Mouse (Mus musculus): ENCODE measurements around the gene Nfatc2. TPM values are rescaled to one million over a fixed set of nuclear protein-coding genes. Genes with fewer than 3 reads are reported as not detected.

Nfatc2 gene
- total RNA-seq (2014; fragmentation: Nextera tagmentation) (1.7 and 2.2 TPM in 2 replicates), total RNA-seq (2017) (0.17 and 0.46 TPM in 2 replicates)

DNA sequence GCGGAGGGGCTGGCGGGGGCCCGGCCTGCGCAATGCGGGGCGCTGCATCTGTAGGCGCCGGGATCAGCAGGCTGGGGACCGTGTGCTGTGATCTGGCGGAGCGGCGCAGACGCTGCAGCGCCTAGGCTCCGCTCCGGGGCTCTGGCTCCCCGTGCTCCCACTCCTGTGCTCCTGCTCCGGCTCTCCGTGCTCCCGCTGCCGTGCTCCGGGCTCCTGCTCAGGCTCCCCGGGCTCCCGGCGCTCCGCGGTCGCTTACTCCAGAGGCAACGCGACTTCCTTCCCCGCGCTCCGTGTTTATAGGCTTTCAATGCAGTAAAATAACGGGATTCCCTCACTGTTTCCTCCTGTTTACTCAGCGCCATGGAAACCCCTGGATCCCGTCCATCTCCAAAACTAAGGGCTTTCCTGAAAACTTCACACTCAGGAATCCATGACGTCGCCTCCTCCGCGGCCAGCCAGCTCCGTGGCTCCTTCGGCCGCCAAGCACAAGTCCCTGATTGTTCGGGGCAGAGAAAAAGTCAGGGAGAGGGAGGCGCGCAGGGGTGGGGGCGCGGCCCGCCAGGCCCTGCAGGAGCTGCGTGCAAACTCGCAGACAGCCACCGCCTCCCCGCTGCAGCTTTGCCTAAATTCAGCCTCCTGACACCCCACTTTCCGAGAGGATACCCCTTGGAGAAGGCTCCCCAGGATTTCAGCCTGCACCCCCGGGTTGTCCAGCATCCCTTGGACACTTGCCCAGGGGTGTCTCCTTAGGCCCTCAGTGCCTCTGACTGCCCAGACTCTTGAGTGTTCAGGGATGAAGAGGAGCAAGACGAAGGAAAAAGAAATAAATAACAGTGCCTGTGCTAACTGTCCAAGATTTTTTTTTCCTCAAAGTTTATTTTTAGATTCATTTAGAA is at the start of gene Nfatc2:
Nfatc2 (minus strand) TSS at position 167 of the 896 bp plus-strand sequence.
- ATAC-seq (replicated peaks; ENCODE audit: poor library complexity, severe bottlenecking): peak; percentile 19

DNA sequence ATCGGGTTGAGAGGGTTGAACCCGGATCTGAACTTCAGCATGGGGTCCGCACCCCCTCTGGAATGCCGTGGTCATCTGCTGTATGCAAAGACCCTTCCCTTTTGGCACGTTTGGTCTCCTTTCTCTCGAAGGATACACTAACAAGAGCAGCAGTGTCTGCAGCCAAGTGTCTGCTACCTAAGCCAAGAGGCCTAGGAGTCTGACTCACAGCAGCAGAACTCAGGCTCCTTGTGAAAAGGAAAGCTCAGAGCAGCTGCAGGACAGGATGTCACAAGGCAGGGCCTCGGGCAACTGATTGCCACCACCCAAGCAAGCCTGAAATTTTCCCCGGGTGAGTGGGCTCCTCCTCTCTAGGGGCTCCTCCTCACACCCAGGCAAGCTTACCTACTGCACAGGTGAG is 46.7 kb upstream of the Nfatc2 start:
- no peak for ATAC-seq (replicated peaks; ENCODE audit: poor library complexity, severe bottlenecking)

DNA sequence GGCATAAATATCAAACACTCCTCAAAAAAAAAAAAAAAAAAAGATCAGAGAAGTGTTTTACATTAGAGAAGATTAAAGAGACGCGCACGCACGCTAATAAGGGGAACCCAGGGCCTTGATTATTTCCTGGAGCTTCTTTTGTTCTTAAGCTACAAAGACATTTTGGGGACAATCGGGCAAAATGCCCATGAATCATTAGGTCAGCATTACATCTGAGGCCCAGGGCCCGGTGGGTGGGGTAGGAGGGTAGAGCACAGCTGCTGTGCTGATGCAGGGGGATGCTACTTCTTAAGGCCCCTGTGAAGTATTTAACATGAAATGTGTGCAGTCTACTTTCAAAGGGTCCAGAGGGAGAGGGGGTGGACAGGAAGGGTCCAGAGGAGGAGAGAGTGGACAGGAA is 43.4 kb upstream of the Nfatc2 start:
- no peak for ATAC-seq (replicated peaks; ENCODE audit: poor library complexity, severe bottlenecking)

DNA sequence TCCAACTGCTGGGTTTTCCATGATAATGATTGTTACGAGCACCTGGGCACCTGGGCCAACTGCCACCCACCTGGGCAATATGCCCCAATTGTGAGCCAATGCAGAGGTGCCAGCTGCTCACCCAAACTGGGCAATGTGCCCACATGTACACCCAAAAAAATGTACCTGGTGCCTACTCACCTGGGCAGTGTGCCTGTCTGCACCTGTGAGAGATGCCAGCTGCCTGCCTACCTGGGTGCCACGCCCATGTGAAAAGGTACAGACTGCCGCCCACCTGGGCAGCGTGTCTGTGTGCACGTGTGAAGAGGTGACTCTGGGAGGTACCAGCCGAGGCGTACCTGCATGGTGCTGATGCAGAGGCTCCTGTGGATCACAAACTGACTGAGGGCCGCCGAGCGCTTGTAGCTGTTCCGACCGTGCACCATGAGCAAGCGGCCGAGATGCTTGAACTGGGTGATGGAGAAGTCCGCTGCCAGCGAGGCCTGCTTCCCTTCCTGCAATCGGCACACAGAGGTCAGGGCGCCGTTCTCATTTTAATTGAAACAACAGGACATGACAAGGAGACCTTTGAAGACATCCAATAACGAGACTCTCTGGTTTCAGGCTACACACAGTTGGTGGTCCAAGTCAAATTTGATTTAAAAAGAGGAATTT is 42.2 kb upstream of the Nfatc2 start:
- ATAC-seq (replicated peaks; ENCODE audit: poor library complexity, severe bottlenecking): no peak

DNA sequence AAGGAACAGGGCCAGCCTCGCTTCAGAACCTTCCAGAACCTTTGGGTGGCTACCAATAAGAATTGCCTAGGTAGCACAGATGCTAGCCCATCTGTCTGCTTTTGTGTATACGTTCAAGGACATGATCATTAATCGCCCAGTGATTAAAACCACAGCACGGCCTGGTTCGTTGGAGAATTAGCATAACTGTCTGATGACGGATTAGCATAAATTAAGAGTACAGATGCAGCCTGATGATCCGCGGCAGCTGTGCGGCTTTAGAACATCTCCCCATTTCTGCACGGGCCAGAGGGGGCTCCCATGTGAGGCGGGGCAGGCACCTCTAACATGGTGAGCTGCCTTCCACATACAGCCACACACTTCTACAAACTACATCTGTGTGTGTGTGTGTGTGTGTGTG is 40.7 kb upstream of the Nfatc2 start:
- ATAC-seq (replicated peaks; ENCODE audit: poor library complexity, severe bottlenecking): no peak

DNA sequence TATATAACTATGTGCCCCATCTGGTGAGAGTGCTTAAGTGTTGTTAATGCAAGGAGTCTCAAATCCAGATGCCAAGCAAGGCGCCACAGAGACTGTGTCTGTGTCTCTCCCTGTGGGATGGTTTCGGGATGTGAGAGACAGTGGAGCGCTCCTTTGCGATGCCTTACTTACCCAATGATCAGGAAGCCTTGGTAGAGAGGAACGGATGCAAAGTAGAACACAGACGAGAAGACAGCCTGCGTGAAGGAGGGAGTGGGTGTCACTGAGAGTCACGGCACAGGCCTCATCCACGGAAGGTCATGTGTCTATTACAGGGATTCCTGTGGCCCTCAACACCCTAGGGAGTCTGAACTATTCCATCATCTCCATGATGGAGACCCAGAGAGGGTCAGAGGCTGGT is 39.0 kb upstream of the Nfatc2 start:
- ATAC-seq (replicated peaks; ENCODE audit: poor library complexity, severe bottlenecking): no peak

DNA sequence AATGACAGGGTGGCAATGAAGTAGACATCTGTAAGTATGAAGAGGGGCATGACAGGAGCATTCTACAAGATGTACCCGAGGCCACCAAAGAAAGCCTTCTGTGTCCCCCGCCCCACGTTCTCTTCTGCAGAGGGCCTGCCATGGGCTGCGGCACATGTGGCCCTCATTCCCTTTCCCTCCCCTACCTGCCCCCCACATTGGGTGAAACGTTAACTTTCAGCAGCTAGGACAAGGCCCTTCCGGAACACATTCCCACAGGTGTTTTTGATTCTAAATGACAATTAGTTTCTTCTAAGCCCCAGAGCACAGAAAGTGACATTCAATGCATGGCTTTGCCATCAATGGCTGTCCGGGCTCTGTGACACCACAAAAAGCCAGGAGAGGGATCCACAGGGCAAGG is 33.4 kb upstream of the Nfatc2 start:
- no peak for ATAC-seq (replicated peaks; ENCODE audit: poor library complexity, severe bottlenecking)

DNA sequence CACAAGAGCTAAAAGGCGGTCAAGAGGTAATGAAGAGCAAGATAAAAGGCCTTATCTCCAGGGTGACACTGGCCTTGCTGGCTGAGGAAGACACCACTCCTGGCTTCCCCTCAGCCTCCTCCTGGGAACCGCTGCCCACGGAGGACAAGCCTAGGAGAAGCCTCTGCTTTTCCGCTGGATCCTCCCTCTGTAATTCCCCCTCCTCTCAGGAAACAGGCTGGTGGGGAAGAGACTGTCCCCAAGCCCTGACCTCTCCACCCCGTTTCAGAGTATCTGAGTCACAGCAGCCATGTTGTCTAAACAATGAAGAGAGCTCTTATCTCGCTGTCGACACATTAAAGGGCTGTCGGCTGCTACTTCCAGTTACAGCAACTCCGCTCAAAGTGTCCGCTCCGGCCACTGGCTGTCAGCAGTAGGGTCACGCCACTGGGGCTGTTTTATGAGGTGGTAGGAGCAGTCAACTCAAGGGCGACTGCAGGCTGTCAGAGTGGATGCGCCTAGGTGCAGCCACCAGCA is 31.9 kb upstream of the Nfatc2 start:
- ATAC-seq (replicated peaks; ENCODE audit: poor library complexity, severe bottlenecking): no peak

DNA sequence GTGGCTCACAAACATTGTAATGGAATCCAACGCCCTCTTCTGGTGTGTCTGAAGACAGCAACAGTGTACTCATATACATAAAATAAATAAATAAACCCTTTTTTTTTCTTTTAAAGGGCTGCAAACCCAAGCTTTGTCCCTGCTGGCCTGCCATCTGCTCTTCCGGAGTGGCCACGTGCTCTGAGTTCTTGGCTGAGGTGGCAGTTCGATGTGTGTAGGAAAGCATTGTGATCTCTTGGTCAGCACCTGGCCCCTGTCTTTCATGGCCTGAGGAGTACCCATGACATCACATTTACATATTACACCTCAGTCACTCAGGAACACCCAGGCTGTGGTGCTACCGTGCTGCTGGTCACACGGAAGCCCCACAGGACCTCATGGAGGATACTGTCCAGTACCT is 31.1 kb upstream of the Nfatc2 start:
- ATAC-seq (replicated peaks; ENCODE audit: poor library complexity, severe bottlenecking): no peak

DNA sequence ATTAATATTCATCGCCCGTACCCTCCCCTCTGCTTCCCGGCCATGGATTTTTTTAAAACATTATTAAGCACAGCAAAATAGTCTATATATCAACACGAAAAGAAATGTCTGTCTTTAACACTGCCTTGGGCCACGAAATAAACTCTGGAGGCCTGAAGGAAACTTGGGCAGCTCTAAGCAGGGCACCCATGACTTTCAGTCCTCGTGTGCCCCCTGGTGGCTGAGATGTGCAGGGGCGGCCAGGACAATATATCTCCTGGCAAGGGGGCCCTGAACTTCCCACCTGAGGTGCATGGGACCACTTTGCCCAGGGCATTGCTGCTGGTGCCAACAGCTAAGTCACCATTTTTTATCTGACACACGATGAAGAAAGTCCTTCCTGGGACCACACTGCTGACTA is 27.3 kb upstream of the Nfatc2 start:
- ATAC-seq (replicated peaks; ENCODE audit: poor library complexity, severe bottlenecking): peak; percentile 79

DNA sequence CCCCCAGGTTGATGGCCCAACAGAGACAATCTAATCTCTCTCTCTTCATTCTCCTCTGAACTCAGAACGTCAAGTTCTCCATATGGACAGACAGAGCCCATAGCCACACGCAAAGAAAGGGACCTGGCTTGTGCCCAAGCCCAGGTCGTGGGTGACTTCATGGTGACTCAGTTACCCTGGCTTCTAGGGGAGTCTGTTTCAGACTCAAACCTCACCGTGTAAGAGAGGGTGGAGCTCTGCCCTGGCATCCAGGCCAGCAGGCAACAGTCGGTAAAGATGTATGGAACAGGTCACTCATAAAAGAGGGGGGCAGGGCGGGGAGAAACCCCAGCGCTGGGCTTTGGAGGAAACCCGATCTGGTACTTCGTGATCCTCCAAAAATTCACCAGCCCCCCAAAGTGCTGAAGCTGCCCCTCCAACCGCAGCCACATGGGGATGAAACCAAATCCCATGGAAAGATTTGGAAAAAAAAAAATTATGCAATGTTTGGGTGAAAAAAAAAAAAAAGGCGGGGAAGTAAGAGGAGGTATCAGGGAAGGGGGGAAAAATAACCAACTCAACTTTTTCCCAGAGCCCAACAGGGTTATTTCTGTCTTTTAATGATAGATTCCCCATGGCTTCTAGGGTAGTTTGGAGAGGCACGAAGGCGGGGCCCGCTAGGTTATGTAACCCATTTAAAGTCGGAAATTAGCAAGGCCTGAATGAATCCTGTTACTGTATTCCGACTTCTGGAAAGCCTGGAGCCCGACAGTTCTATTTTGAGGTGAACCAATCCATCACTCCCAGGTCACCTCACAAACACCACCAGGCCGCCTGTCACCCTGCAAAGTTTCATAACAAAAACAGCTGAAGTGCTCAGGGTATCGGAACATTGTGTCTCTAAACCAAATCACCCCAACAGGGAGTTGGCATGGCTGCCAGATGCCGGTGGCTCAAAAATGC is 26.6 kb upstream of the Nfatc2 start:
- no peak for ATAC-seq (replicated peaks; ENCODE audit: poor library complexity, severe bottlenecking)

DNA sequence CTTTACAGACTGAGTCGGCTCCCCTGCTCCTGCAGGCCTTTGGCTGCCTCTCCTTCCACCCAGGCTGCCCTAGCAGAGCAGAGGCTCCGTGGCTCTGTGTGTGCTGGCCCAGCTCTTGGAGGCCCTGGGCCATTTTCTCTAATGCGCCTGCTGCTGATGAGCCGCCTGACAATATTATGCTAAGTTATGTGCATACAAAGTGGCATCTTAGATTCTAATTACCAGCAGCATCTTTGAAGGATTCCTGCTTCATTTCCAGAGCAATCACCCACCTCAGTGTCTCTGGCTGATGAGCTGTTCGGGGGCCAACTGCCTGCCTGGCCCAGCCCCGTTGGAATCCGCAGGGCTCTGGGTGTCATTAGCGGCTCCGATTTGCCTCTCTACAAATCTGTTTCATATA is 24.9 kb upstream of the Nfatc2 start:
- ATAC-seq (replicated peaks; ENCODE audit: poor library complexity, severe bottlenecking): no peak

DNA sequence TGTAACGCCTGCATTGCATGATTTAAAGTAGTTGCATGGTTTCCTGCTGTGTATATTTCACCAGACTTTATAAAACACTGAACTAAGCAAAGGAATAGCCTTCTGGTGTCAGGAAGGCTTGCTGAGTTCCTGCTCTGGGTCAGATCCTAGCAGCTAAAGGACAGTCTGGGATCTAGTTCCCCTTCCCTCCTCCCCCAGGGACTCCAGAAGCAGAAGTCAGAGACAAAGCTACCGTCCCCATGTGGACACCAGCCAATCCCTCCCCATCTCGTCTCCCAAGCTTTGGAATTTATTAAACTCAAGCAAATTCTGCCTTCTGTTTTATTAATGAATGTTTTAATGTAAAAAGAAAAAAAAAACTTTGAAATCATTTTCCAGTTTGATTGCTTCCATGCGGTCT is 23.6 kb upstream of the Nfatc2 start:
- ATAC-seq (replicated peaks; ENCODE audit: poor library complexity, severe bottlenecking): peak; percentile 68

DNA sequence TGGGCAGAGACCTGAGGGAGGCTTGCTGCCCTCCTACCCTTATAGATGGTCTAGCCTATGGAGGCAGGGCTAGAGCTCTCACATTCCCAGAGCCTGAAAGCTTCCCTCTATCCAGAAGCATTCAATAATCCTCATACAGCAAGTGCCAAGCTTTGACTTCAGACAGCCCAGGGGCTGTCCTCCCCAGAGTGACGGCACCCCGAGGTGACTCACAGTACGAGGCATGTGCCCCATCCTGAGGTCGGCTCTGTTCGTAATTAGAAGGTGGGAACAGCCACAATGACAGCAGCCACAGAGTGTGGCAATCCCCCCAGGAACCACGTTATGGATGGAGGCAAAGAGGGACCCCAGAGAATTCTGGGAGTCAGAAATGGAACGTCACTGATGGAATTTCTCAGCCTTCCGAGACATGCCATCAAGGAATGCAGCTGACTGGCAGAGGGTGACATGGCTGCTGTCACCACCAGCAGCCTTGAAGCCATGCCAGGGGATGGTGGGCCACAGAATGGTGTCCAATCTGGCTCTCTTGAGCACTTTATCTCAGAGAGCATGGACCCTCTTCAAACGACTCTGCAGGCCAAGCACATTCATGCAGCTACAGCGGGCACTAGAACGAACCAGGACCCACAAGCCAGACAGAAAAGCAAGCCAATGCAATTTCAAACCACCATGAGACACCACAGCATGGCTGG is 19.8 kb upstream of the Nfatc2 start:
- ATAC-seq (replicated peaks; ENCODE audit: poor library complexity, severe bottlenecking): no peak

DNA sequence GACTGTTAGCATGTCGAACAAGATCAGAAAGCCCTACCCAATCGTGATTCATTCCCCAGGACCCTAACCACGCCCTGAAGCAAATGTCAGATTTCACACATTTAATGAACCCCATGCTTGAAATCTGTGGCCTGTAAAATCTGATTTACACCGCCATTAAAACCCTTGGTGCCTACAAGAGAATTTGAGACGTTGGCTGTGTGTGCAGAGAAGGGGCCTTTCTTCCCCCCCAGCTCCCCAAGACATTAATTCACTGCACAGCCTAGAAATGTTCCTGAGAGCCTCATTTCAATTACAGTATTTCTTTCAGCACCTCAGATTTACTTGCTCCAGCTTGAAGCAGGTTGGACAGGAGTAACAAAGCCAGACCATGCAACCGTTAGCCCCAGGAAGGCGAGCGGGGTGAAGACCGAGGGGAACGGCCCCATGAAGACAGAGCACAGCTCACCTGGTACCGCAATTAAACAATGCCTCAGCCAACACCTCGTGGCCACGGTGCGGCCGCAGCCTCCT is 16.8 kb upstream of the Nfatc2 start:
- no peak for ATAC-seq (replicated peaks; ENCODE audit: poor library complexity, severe bottlenecking)

DNA sequence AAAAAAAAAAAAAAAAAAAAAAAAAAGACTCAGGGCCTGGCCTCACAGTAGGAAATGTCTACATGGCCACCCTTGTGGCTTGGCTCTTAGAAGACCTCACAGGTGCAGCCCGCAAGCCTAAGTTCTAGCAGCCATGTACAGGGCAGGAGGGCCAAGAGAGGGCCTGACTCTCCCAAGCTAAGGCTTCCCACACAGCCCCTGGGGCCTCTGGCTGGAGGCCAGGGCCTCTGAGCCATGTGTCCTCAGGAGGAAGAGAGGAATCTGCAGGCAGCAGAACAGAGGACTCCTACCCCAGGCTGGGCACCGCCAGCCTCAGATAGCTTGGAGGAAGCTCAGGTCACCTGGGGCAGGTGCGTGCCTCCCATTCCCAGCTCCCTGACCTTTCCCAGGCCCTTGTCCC is 13.7 kb upstream of the Nfatc2 start:
- no peak for ATAC-seq (replicated peaks; ENCODE audit: poor library complexity, severe bottlenecking)

DNA sequence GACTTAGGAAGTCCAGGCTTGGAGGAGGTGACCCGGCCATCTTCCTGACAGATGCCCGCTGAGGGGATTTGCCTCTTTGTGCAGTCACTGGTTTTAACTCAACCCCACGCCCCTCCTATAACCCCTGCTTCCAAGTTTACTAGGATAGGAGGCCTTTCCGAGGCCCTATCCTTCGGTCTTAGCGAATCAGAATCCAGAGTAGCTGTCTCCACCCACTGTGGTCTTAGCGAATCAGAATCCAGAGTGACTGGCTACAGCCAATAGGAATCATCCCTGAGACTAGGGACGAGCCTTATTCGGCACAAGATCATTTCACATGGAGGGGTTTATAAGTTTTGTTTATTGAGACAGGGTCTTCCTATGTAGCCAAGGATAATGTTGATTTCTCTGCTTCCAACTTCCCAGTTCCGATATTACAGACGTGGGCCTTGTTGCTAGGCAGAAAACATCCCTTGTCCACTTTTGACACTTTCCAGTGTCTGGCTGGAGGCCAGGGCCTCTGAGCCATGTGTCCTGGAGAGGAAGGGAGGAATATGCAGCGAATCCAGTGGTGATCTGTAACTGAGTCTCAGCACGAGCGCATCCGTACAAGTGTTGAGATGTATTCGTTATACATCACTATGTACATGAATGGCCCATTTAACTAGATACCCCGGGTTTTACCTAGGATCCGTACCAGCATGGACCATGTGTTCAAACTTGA is 12.9 kb upstream of the Nfatc2 start:
- ATAC-seq (replicated peaks; ENCODE audit: poor library complexity, severe bottlenecking): no peak

DNA sequence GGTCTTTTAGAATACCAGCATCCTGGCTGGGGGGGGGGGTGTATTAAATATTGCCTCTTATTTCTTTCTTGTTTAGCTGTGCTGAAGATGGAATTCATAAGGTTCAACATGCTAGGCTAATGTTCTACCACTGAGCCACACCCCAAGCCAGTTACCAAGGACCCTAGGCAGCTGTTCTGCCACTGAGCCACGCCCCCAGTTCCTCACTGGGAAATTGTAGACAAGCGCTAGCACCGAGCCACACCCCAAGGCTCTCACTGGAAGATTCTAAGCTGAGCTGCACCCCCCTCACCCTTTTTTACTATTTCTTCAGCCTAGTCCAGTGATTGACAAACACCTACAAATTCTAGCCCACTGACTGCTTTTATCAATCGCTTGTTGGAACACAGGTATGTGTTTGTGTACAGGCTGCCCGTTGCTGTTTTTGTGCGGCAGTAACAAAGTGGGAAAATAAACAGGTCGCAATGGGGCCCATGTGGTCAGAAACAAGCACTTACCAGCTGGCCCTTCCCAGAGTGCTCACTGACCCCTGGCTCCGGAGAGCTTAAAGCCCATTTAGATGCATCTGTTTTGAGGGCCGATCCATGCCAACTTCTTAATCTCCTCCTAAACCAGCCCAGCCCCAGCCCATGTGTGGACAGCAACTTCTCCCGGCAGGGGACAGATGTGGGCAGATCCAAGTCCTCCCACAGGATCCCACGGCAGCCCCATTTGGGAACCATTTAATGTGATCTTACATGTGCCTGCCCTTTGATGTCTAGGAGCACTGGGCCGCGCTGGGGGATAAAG is 11.8 kb upstream of the Nfatc2 start:
- ATAC-seq (replicated peaks; ENCODE audit: poor library complexity, severe bottlenecking): no peak
